Mouse (Mus musculus) liver, adult 2 months (tissue): Measurements from ENCODE around the gene Cep63. TPM values are rescaled to one million over a fixed set of nuclear protein-coding genes. Genes with fewer than 3 reads are reported as not detected.

Experiments used
- DNase-seq: peaks from one replicate; pipeline ENCODE4 v3.0.0-alpha.2; 2011; ENCODE audit warnings: low read depth, low spot score; ENCODE audit errors: extremely low read depth
- H3K27ac ChIP-seq: fragments of 200-500 bp; replicated peaks from 2 replicates; pipeline ENCODE4 v1.5.1; 2012; ENCODE audit warnings: low read depth, mild to moderate bottlenecking, control low read depth, inconsistent platforms, low read length; ENCODE audit not compliant: insufficient read depth
- H3K27me3 ChIP-seq: fragments of 200-500 bp; 2 replicates; pipeline ENCODE4 v1.6.1; 2012; ENCODE audit warnings: mild to moderate bottlenecking, moderate library complexity, low read length, inconsistent platforms; ENCODE audit not compliant: control insufficient read depth, insufficient read depth
- H3K36me3 ChIP-seq: fragments of 200-500 bp; 2 replicates; pipeline ENCODE4 v1.6.1; 2012; ENCODE audit warnings: low read length, inconsistent platforms; ENCODE audit not compliant: control insufficient read depth, insufficient read depth
- H3K4me1 ChIP-seq: fragments of 200-500 bp; 2 replicates; pipeline ENCODE4 v1.6.1; 2011; ENCODE audit warnings: low read length; ENCODE audit not compliant: control insufficient read depth, insufficient read depth
- H3K4me3 ChIP-seq: fragments of 200-500 bp; 2 replicates; pipeline ENCODE4 v1.5.1; 2011; ENCODE audit warnings: low read depth, mild to moderate bottlenecking, control low read depth, low read length, moderate library complexity; ENCODE audit not compliant: insufficient read depth
- H3K79me2 ChIP-seq: fragments of 200-500 bp; 2 replicates; pipeline ENCODE4 v1.6.1; 2012; ENCODE audit warnings: inconsistent platforms, mild to moderate bottlenecking, low read length, moderate library complexity; ENCODE audit not compliant: control insufficient read depth, insufficient read depth
- H3K9ac ChIP-seq: fragments of 200-500 bp; 2 replicates; pipeline ENCODE4 v1.6.1; 2012; ENCODE audit warnings: low read depth, mild to moderate bottlenecking, control low read depth, inconsistent platforms, low read length
- CTCF ChIP-seq: fragments of 200-500 bp; IDR thresholded peaks from 2 replicates; pipeline ENCODE4 v1.5.1; 2011; ENCODE audit warnings: low read depth, low read length, control low read depth
- POLR2A ChIP-seq: fragments of 200-500 bp; IDR thresholded peaks from 2 replicates; pipeline ENCODE4 v1.6.1; 2011; ENCODE audit warnings: low read length, control low read depth; ENCODE audit not compliant: insufficient read depth; ENCODE audit errors: extremely low read depth
- WGBS: fragments of 180-500 bp; shearing (Covaris S2); methylation state at CpG from one replicate; pipeline ENCODE4 v1.1.7; 2018; 5-methylcytosine and 5-hydroxymethylcytosine counted together
- polyA plus RNA-seq: library from polyadenylated mRNA; depleted of rRNA; stranded (reverse); fragments of >200 nt; gene quantifications from 2 replicates; pipeline ENCODE4 v1.2.3, GENCODE M21; 2012
- total RNA-seq: library from RNA; depleted of rRNA; stranded (reverse); fragments of >200 nt; gene quantifications from 2 replicates; pipeline ENCODE4 v1.2.3, GENCODE M21; 2014

Gene Cep63
- total and polyA plus RNA-seq, 2 experiments, result 2.0 to 6.5 TPM

- DNase-seq, result peak; percentile 38
- 44% methylated on average over 7 of the region's 7 CpGs for WGBS
- peaks cover 9% of the 10 kb centered on the region for H3K4me1 ChIP-seq
Observed at GRCm38 (mm10) chr9:102627442-102627841, 1.1 kb upstream of the Cep63 start.

GRCm38 (mm10) chr9:102626839-102627225 is 498 bp upstream of the Cep63 start:
- peaks cover 9% of the 10 kb centered on the region for H3K4me1 ChIP-seq
- peak overlapping the region; percentile 86 for H3K4me3 ChIP-seq
- WGBS, result 0% methylated on average over 9 of the region's 9 CpGs
- TF ChIP-seq CTCF (no peak), POLR2A (no peak)
- H3K27me3 ChIP-seq, result no peaks in the 10 kb centered on the region
- no peaks in the 10 kb centered on the region for H3K36me3 ChIP-seq
- DNase-seq, result peak; percentile 31
- no peaks in the 10 kb centered on the region; the same call in 1 of the 2 replicates for H3K79me2 ChIP-seq
- H3K27ac ChIP-seq, result peak overlapping the region; percentile 95
- peak overlapping the region; percentile 87 for H3K9ac ChIP-seq

More at GRCm38 (mm10) chr9:102627442-102627841, 1.1 kb upstream of the Cep63 start:
- H3K9ac ChIP-seq, result peak overlapping the region; percentile 87
- no peaks in the 10 kb centered on the region for H3K36me3 ChIP-seq
- no peaks in the 10 kb centered on the region for H3K27me3 ChIP-seq
- H3K4me3 ChIP-seq, result no peak overlapping the region
- no peaks in the 10 kb centered on the region; the same call in 1 of the 2 replicates for H3K79me2 ChIP-seq
- peak overlapping the region; percentile 95 for H3K27ac ChIP-seq
- no peak for TF ChIP-seq CTCF
- no peak for TF ChIP-seq POLR2A

- Histone ChIP-seq H3K27me3 (no peaks in the 10 kb centered on the region), H3K27ac (peak overlapping the region; percentile 86), H3K9ac (peak overlapping the region; percentile 95), H3K4me1 (peaks cover 9% of the 10 kb centered on the region), H3K4me3 (peak overlapping the region; percentile 86), H3K79me2 (no peaks in the 10 kb centered on the region; the same call in 1 of the 2 replicates), H3K36me3 (no peaks in the 10 kb centered on the region)
- WGBS, result under 1% methylated on average over 26 of the region's 27 CpGs
- TF ChIP-seq CTCF, result no peak
- TF ChIP-seq POLR2A, result no peak
- peak; percentile 38 for DNase-seq
Observed at GRCm38 (mm10) chr9:102625401-102625982, 842 bp downstream of the Cep63 start.

- no peak overlapping the region for H3K27ac ChIP-seq
- no peaks in the 10 kb centered on the region; the same call in 1 of the 2 replicates for H3K79me2 ChIP-seq
- TF ChIP-seq CTCF, result no peak
- no peak for TF ChIP-seq POLR2A
- 30% methylated on average over 7 of the region's 7 CpGs for WGBS
- H3K9ac ChIP-seq, result no peak overlapping the region
- no peak overlapping the region for H3K4me3 ChIP-seq
- H3K4me1 ChIP-seq, result peaks cover 9% of the 10 kb centered on the region
- H3K36me3 ChIP-seq, result peaks cover 1% of the 10 kb centered on the region; the same call in 1 of the 2 replicates
- H3K27me3 ChIP-seq, result no peaks in the 10 kb centered on the region
- DNase-seq, result peak; percentile 61
Observed at GRCm38 (mm10) chr9:102623581-102623980, 2.8 kb downstream of the Cep63 start.

GRCm38 (mm10) chr9:102622876-102623275 is 3.5 kb downstream of the Cep63 start:
- Histone ChIP-seq H3K4me1 (peaks cover 9% of the 10 kb centered on the region), H3K79me2 (no peaks in the 10 kb centered on the region; the same call in 1 of the 2 replicates), H3K27ac (no peak overlapping the region), H3K4me3 (no peak overlapping the region), H3K9ac (no peak overlapping the region), H3K36me3 (peaks cover 2% of the 10 kb centered on the region; the same call in 1 of the 2 replicates), H3K27me3 (no peaks in the 10 kb centered on the region)
- 76% methylated on average over 6 of the region's 6 CpGs for WGBS
- TF ChIP-seq POLR2A (no peak), CTCF (no peak)
- DNase-seq, result no peak

- Histone ChIP-seq H3K27me3 (no peaks in the 10 kb centered on the region), H3K9ac (no peak overlapping the region), H3K4me3 (no peak overlapping the region), H3K79me2 (no peaks in the 10 kb centered on the region; the same call in 1 of the 2 replicates), H3K27ac (no peak overlapping the region), H3K36me3 (peaks cover 2% of the 10 kb centered on the region; the same call in 1 of the 2 replicates), H3K4me1 (peaks cover 7% of the 10 kb centered on the region)
- TF ChIP-seq CTCF, result peak; percentile 51
- TF ChIP-seq POLR2A, result no peak
- DNase-seq, result peak; percentile 57
- WGBS, result 32% methylated on average over 5 of the region's 5 CpGs
Observed at GRCm38 (mm10) chr9:102622192-102622857, 4.0 kb downstream of the Cep63 start.
